Mouse (Mus musculus): Measurements from ENCODE around the gene Add1.

Add1 gene

GRCm38 (mm10) chr5:34607100-34607880, 33.8 kb downstream of the Add1 start:
- no peak for DNase-seq (ENCODE audit: low spot score in 2 of 2)

DNA sequence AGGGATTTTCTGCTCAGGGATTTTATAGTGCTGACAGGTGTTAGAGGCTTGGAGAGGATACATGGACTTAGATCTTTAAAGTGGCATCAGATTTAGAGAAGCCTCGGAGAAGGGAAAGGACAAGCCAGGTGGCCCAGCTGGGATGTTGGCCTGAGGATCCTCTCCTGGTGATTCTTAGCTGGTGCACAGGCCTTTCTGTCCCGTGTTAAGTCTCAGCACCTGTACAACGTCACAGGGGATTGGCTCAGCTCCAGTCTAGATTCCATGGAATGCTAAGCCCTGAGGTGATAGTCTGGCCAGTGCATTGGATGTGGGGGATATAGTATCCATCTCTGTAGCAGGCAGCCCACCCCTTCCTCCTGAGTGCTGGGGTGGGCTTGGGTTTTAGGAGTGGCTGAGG, 34.8 kb downstream of the Add1 start:
- DNase-seq (ENCODE audit: low spot score in 2 of 2), result no peak

GRCm38 (mm10) chr5:34609966-34610365, 36.5 kb downstream of the Add1 start:
- no peak for DNase-seq (ENCODE audit: low spot score in 2 of 2)

GRCm38 (mm10) chr5:34632996-34633395, 59.5 kb downstream of the Add1 start:
- DNase-seq (ENCODE audit: low spot score in 2 of 2), result peak in 1 of 2 experiments; percentile 25

- no peak for DNase-seq (ENCODE audit: low spot score in 2 of 2)
These were observed 60.2 kb downstream of the Add1 start for GRCm38 (mm10) chr5:34633641-34634040.

DNA sequence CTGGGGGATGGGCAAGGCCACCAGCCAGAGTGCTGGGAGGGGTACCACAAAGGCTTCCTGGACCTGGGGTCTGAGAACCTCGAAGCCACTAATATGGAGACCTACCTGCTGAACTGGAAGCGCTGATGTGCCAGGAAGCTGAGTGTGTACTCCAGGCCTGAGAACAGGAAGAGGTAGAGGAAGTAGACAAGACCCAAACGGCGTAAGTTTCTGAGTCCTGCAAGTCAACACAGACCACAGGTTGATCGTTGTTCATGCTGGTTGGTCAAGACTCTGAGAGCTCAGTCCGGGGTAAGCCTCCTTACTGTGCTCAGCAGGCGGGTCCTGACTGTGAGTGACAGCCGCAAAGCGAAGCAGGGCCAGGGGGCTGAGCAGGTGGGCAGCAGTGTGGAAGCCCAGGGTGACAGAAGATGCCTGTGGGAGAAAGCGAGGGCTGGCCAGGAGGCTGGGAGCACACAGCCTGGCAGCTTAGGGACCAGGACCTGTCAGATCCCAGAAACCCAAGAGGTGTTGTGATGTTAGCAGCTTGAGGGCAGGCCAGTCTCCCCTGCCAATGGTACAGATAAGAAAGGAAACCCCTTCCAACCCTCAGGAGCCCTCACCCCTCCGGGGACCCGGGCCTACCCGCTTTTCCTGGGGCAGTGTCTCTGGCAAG, 61.4 kb downstream of the Add1 start:
- peak; percentile 59 to 61 for DNase-seq (ENCODE audit: low spot score in 2 of 2)

DNA sequence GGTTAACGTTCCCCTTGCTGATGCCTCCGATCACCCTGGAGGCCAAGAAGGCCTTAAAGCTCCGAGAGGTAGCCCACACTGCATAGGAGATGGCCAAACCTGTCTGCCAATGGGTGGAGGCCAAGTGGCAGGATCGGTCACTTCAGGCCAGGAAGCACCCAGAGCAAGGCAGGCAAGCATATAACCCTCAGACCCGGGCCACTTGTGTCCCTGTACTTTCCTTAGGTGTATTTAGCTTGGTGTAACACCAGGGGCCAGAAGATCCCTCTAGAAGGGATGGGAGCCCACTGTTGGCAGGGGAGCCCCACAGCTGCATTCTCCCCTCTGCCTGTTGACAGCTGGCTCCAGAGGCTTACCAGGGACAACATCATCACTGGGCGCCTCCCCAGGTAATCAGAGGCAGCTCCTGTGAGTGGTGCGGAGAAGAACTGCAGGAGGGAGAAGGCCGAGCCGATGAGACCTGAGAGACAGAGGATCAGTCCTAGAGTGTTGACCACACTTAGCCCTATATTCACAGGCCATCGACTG, 62.3 kb downstream of the Add1 start:
- DNase-seq (ENCODE audit: low spot score in 2 of 2), result no peak

GRCm38 (mm10) chr5:34636481-34637287, 63.2 kb downstream of the Add1 start, which contains the start of gene Mfsd10:
Mfsd10 (minus strand) TSS chr5:34637212.
- peak; percentile 70 to 71 for DNase-seq (ENCODE audit: low spot score in 2 of 2)

- DNase-seq (ENCODE audit: low spot score in 2 of 2), result no peak
These were observed 64.2 kb downstream of the Add1 start for GRCm38 (mm10) chr5:34637591-34638156.

DNA sequence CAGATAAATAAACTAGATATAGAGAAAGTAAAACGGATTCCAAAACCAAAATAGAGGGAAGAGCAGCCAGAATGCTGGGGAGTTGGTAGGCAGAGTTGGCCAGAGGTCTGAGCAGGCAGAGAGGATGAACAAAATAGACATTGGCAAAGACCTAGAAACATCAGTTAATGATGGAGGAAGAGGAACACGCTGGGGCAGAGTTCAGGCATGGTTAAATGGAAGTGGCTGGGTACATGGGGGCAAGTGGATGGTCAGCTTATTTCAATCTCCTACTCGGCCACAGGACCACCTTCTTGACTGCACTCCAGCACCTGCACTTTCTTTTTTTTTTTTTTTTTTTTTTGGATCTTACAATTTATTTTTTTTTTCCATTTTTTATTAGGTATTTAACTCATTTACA, 68.5 kb downstream of the Add1 start:
- DNase-seq (ENCODE audit: low spot score in 2 of 2), result no peak

GRCm38 (mm10) chr5:34642932-34643331, 69.5 kb downstream of the Add1 start:
- DNase-seq (ENCODE audit: low spot score in 2 of 2), result peak; percentile 47 to 59

DNA sequence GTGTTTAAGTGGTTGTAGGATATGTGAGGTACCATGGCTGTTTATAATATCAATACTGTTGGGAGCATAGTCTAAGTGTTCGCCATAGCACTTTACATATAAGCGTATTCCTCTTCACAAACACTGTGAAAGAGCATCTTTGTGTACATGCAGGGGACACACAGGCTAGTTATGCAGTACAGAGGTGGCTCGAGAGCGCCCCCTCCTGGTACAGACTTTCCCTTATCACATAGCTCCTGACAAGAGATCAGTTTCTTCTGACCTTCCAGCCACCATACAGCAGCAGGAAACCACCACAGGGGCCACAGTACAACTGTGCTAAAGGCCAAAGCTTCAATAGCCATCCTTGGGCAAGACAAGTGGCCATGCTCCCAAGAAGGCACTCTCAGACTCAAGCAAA, 74.1 kb downstream of the Add1 start:
- peak; percentile 61 to 71 for DNase-seq (ENCODE audit: low spot score in 2 of 2)

GRCm38 (mm10) chr5:34652961-34653360, 79.5 kb downstream of the Add1 start:
- DNase-seq (ENCODE audit: low spot score in 2 of 2), result no peak

DNA sequence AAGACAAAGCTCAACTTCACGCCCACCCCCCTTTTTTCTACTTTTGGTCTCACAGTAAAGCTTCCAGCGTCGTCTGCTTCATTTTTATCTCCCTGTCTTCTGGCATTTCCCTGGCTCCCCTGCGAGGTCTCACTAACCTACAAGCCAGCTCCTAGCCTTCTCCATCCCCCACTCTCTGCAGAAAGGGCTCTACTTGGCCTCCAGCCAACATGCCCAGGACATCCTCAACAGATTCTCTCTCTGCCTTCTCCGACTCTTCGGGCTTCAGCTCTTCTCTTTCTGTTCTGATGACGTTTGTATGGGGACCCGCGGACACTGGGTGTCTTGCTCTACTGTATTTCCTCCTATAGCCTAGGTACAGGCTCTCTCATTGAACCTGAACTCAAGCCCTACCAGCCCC, 81.4 kb downstream of the Add1 start:
- no peak for DNase-seq (ENCODE audit: low spot score in 2 of 2)

- no peak for DNase-seq (ENCODE audit: low spot score in 2 of 2)
These were observed 84.1 kb downstream of the Add1 start for GRCm38 (mm10) chr5:34657556-34657955.

- peak; percentile 99 to 100 for DNase-seq (ENCODE audit: low spot score in 2 of 2)
These were observed 86.5 kb downstream of the Add1 start, which contains the start of the genes Nop14 and Grk4 for GRCm38 (mm10) chr5:34659686-34660590. Nop14 (minus strand) TSS chr5:34660148. Grk4 (plus strand) TSS chr5:34660379.

- no peak for DNase-seq (ENCODE audit: low spot score in 2 of 2)
These were observed 87.2 kb downstream of the Add1 start for GRCm38 (mm10) chr5:34660591-34661130.

GRCm38 (mm10) chr5:34661909-34662308, 88.4 kb downstream of the Add1 start:
- DNase-seq (ENCODE audit: low spot score in 2 of 2), result no peak

- DNase-seq (ENCODE audit: low spot score in 2 of 2), result no peak
These were observed 89.8 kb downstream of the Add1 start for GRCm38 (mm10) chr5:34663231-34663630.

DNA sequence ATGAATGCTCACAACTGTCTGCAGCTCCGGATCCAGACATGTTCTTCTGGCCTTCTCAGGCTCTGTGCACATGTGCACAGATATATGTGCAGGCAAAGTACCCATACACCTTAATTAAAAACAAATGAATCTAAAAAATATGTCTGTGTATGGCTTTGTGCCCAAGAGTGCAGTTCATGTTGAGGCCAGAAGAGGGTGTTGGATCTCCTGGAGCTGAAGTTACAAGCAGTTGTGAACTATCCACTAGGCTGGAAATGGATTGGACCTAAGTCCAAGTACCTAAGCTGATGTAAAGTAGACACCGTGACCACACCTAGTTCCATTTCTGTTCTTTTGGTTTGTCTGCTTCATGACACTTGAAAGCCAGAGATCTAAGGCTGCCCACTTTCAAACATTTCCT, 96.0 kb downstream of the Add1 start:
- no peak for DNase-seq (ENCODE audit: low spot score in 2 of 2)

Data from spleen, postnatal 36 days (tissue).